Mouse (Mus musculus) gastrocnemius, adult 8-10 months (tissue): ENCODE measurements around the gene Tnks1bp1. TPM values are rescaled to one million over a fixed set of nuclear protein-coding genes. Genes with fewer than 3 reads are reported as not detected.

ENCODE experiments used
- DNase-seq, 2 experiments: peaks; one replicate each; pipeline ENCODE4 v3.0.0; 2022; ENCODE audit warnings: low spot score in 2 of 2
- total RNA-seq, 4 experiments: library from RNA; stranded (reverse); gene quantifications; 2 replicates each; pipeline ENCODE4 v1.2.4; 2022

The Tnks1bp1 gene
- total RNA-seq, 4 experiments from 2014 or later = 17.9 to 27.1 (median 23.5) TPM

DNA sequence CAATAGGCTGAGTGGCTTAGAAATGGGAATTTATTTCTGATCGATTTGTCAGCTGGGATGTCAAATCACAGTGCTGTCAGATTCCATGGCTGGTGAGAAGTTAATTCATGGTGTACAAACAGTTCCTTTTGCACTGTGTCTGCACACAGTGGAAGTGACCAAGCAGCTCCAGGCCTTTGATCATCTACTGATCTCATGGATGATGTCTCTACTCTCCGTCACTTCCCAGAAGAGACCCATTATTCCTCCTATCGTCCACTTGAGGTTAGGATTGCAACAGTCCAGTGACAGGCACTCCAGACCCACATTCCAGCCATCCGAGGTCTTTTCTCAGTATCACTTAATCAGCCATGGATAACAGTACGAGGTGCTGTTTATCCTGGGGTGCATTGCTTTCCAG is 25.9 kb downstream of the Tnks1bp1 start:
- DNase-seq = no peak

GRCm38 (mm10) chr2:85088716-85089646 is 41.2 kb downstream of the Tnks1bp1 start:
- DNase-seq = no peak

- no peak for DNase-seq
These were observed 43.5 kb downstream of the Tnks1bp1 start for GRCm38 (mm10) chr2:85091325-85091724.

DNA sequence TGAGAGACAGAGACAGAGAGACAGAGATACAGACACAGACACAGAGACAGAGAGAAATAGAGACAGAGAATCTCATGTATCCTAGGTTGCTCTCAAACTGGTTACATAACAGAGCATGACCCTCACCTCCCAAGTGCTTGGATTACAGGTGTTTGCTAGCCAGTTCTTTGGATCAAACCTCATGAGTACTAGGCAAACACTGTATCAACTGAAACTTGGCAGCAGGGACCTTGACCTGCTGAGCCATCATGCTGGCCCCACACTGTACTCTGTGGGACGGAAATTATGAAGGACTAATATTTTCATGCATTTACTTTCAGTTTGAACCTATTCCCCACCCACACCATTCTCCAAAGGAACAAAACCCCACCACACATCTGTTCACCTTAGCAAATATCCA is 45.6 kb downstream of the Tnks1bp1 start:
- DNase-seq = no peak

DNA sequence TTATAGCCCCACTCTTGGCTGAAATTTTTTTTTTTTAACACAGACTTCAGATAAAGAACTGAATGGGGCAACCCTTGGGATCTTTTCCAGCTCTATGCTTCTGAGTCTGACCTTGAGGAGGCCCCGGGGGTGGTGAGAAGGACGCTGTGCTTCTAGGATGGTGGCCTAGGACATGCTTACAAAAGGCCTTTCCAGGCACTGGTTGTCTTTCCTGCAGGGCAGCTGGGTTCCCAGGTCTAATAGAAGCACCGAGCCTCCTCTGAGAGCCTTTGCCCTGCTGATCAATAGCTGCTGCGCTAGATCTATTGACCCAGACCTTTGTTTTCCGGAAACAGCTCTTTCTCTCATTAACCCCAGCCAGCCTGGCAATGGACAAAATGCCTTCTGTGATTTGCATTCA is 48.1 kb downstream of the Tnks1bp1 start:
- DNase-seq = no peak

GRCm38 (mm10) chr2:85098014-85098413 is 50.2 kb downstream of the Tnks1bp1 start:
- no peak for DNase-seq

GRCm38 (mm10) chr2:85098824-85099511 is 51.1 kb downstream of the Tnks1bp1 start:
- DNase-seq = peak; percentile 57 to 60

- no peak for DNase-seq
These were observed 55.4 kb downstream of the Tnks1bp1 start for GRCm38 (mm10) chr2:85103201-85103600.

DNA sequence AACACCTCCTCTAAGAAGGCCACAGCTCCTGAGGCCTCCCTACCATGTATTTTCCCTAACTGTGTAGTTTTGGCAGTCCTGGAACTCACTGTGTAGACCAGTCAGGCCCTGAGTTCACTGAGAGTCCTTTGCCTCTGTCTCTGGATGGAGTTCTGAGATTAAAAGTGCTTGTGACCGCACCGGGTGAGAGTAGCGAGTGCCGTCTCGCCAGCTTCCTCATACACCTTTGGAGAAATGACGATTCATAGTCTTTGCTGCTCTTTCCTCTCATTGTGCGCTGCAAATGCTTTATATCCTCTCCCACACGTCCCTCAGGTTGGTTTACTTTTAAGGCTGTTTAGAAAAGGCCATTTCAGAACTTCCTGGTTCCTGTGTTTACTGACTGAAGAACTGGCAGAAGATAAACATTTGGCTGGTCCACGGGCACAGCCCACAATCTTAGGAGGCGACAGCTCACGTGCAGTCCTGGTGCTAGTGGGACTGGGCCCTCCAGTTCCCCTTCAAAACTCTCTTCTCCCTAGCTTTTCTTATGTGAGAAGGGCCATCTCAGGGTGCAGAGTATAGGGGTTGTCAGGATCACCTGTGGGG is 57.7 kb downstream of the Tnks1bp1 start:
- DNase-seq = no peak

- no peak for DNase-seq
These were observed 58.4 kb downstream of the Tnks1bp1 start for GRCm38 (mm10) chr2:85106068-85106790.

DNA sequence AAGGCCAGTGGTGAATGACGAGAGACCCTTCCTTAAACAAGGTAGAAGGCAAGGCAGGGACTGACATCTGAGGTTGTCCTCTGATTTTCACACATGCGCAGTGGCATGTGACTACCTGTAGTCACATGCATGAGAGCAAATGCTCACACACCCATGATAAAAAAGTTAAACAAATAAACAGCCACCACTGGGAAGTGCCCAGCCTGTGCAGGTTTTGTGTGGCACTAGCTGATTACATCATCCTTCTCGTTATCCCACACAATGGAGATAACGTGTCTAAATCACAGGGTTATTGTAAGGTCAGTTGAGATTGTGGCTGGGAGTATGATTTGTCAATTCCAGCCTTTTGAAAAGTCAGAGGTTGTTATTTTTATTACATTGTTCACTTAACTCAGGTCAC is 59.1 kb downstream of the Tnks1bp1 start:
- DNase-seq = no peak

GRCm38 (mm10) chr2:85110288-85110875 is 62.6 kb downstream of the Tnks1bp1 start:
- DNase-seq = no peak

Other genes with a start within 250 kb of the Tnks1bp1 start
- 1 to 10 TPM; 1.5 to 3.5 (median 2.3) TPM for gene Ube2l6, start 249.2 kb upstream of the Tnks1bp1 start, total RNA-seq
- 10 to 100 TPM; 46.3 to 63.9 (median 59.0) TPM for gene Smtnl1, start 225.4 kb upstream of the Tnks1bp1 start, total RNA-seq
- 10 to 100 TPM; 37.9 to 51.4 (median 45.5) TPM for gene Timm10, start 221.0 kb upstream of the Tnks1bp1 start, total RNA-seq
- 10 to 100 TPM in 3 of 4 experiments, 1 to 10 TPM in 1; 8.0 to 28.2 (median 14.4) TPM for gene Slc43a1, start 209.2 kb upstream of the Tnks1bp1 start, total RNA-seq
- gene Rtn4rl2, start 161.3 kb upstream of the Tnks1bp1 start, total RNA-seq = under 1 TPM in 3 of 4 experiments, not detected in 1; 0.19 to 0.62 (median 0.43) TPM
- 10 to 100 TPM; 10.9 to 29.6 (median 17.7) TPM for gene Slc43a3, start 111.4 kb upstream of the Tnks1bp1 start, total RNA-seq
- not detected for gene Prg2, start 67.6 kb upstream of the Tnks1bp1 start, total RNA-seq
- gene Prg3, start 59.8 kb upstream of the Tnks1bp1 start, total RNA-seq = not detected
- 10 to 100 TPM; 20.2 to 27.0 (median 23.5) TPM for gene Ssrp1, start 10.8 kb upstream of the Tnks1bp1 start, total RNA-seq
- gene P2rx3, start 10.6 kb upstream of the Tnks1bp1 start, total RNA-seq = under 1 TPM; 0.44 to 0.72 (median 0.63) TPM
- gene Aplnr, start 88.2 kb downstream of the Tnks1bp1 start, total RNA-seq = 1 to 10 TPM; 1.5 to 5.4 (median 2.6) TPM
- gene Lrrc55, start 149.2 kb downstream of the Tnks1bp1 start, total RNA-seq = under 1 TPM; 0.24 to 0.63 (median 0.31) TPM